Comparison of ENCODE assay signal across 29 mouse cellular contexts in genomic region chr9:25414315-25414714, GRCm38 (mm10).
A peak's percentile ranks its signal among the peaks of the same experiment; 100 is the strongest.
DNase-seq lines count a peak whose midpoint lies in the region; ATAC-seq and TF ChIP-seq lines count a peak whose summit lies in the region.
"Had no signal": no experiment of that assay in that cellular context is flagged by ENCODE, and none has a peak within 500 bp of the region (broad histone marks: within the 10 kb centered on the region; RNA-seq: fewer than 3 reads in every experiment).

No protein-coding gene starts in this region.

- no peak overlapping the region for H3K9ac ChIP-seq in heart, postnatal 0 days (replicated peaks; ENCODE audit: low read depth, low read length)
- H3K9ac ChIP-seq: embryonic facial prominence, embryonic 13.5 days; forebrain, embryonic 12.5 days; forebrain, embryonic 15.5 days; hindbrain, embryonic 14.5 days had no signal

- 68% methylated on average over 2 of the region's 2 CpGs for WGBS in heart, postnatal 0 days

- H3K27me3 ChIP-seq in heart, postnatal 0 days (ENCODE audit: control insufficient read depth, insufficient read depth, low read length), result no peaks in the 10 kb centered on the region
- H3K27me3 ChIP-seq: embryonic facial prominence, embryonic 13.5 days; forebrain, embryonic 12.5 days; forebrain, embryonic 15.5 days had no signal

- no peaks in the 10 kb centered on the region for H3K36me3 ChIP-seq in heart, postnatal 0 days (replicated peaks; ENCODE audit: control insufficient read depth, insufficient read depth, low read length)
- H3K36me3 ChIP-seq: embryonic facial prominence, embryonic 10.5 days; embryonic facial prominence, embryonic 13.5 days; forebrain, embryonic 12.5 days; forebrain, embryonic 15.5 days had no signal

- H3K27ac ChIP-seq in heart, postnatal 0 days (ENCODE audit: low read depth), result 0 out of 2 replicates have a peak overlapping the region, but pooled peaks have one; percentile 3
- H3K27ac ChIP-seq: embryonic facial prominence, embryonic 10.5 days; embryonic facial prominence, embryonic 13.5 days; forebrain, embryonic 12.5 days; forebrain, embryonic 15.5 days; gastrocnemius, adult 2 months; heart, adult 2 months; hindbrain, embryonic 14.5 days; hindbrain, postnatal 0 days had no signal

- peak; percentile 55 for DNase-seq in heart, adult 11 months
- no peak for DNase-seq in heart, adult 18-20 months
- DNase-seq in heart, postnatal 0 days (ENCODE audit: low spot score), result no peak
- DNase-seq in heart, adult 8-10 months (ENCODE audit: low spot score), result no peak
- DNase-seq in right cerebral cortex, postnatal 25 days, result peak; percentile 27
- no peak for DNase-seq in right cerebral cortex, postnatal 14 days
- DNase-seq in kidney, postnatal 4 days, result no peak
- DNase-seq: adrenal gland, adult 2 months; adrenal gland, postnatal 25 days; cerebellum, adult 18-20 months; cerebellum, adult 9-11 months; cerebellum, postnatal 36 days; embryo, embryonic 11 days; gastrocnemius, adult 2 months; gastrocnemius, postnatal 14 days; heart, adult 2 months; heart, postnatal 14 days; heart, postnatal 4 days; kidney, adult 18-20 months had no signal

- TF ChIP-seq EP300 in heart, postnatal 0 days (IDR thresholded peaks at IDR 0.05; ENCODE audit: low read depth), result no peak

- H3K4me1 ChIP-seq in heart, postnatal 0 days (ENCODE audit: control insufficient read depth, insufficient read depth), result 0 out of 2 replicates have a peak, but pooled peaks cover 3% of the 10 kb centered on the region
- H3K4me1 ChIP-seq: embryonic facial prominence, embryonic 10.5 days; embryonic facial prominence, embryonic 13.5 days; forebrain, embryonic 12.5 days; forebrain, embryonic 15.5 days had no signal

- TF ChIP-seq CTCF in heart, postnatal 0 days (IDR thresholded peaks at IDR 0.05; ENCODE audit: low read depth), result no peak

- no peak overlapping the region for H3K4me3 ChIP-seq in heart, postnatal 0 days (ENCODE audit: low read depth, low read length)
- H3K4me3 ChIP-seq: embryonic facial prominence, embryonic 10.5 days; embryonic facial prominence, embryonic 13.5 days; erythroblast, embryonic 14.5 days; forebrain, embryonic 12.5 days; forebrain, embryonic 15.5 days; gastrocnemius, adult 2 months; heart, adult 2 months had no signal

- H3K9me3 ChIP-seq in heart, postnatal 0 days (replicated peaks; ENCODE audit: control insufficient read depth, low read length), result peaks cover 3% of the 10 kb centered on the region; the same call in 1 of the 2 replicates
- H3K9me3 ChIP-seq: embryonic facial prominence, embryonic 10.5 days; embryonic facial prominence, embryonic 13.5 days; forebrain, embryonic 12.5 days; forebrain, embryonic 15.5 days had no signal

- H3K4me2 ChIP-seq in heart, postnatal 0 days (ENCODE audit: low read depth, low read length), result no peak overlapping the region
- H3K4me2 ChIP-seq: embryonic facial prominence, embryonic 13.5 days; forebrain, embryonic 12.5 days; forebrain, embryonic 15.5 days; hindbrain, embryonic 14.5 days had no signal

- ATAC-seq in heart, postnatal 0 days (ENCODE audit: insufficient read depth, low read depth), result no peak
- ATAC-seq: CD4-positive, CD25-positive, alpha-beta regulatory T cell, adult 4 months; forebrain, embryonic 15.5 days; hindbrain, postnatal 0 days; inflammation-experienced regulatory T-cells, adult 6 months; intestine, embryonic 16.5 days had no signal

Comparison
In these comparisons a context has a peak if more than half of its experiments do, and no peak if none do; other contexts are left out.
1. DNase-seq: peak in heart, adult 11 months (single experiment) and right cerebral cortex, postnatal 25 days (single experiment); none in heart, adult 18-20 months (0 of 2), heart, postnatal 0 days (single experiment), heart, adult 8-10 months (single experiment), right cerebral cortex, postnatal 14 days (single experiment) and kidney, postnatal 4 days (0 of 2).